9 mouse cellular contexts compared by ENCODE assay signal in the genomic region with DNA sequence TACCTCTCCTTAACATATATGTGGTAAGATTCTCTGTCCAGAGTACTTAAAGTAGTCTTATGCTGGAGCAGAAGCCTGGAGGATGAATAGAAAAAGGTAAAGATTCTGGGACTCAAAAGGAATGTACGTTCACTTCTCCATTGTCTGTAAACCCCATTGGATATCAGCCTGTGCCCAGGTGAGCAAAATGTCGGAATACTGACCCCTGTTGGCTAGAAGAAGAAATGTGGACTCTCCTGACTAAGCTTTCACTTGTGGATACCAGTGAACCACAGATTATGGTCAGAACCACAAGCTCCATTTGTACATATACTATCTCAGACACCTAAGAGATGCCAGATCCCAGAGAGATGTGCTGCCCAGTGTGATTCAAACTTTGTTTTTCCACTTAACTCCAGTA.
DNase-seq lines count a peak whose midpoint lies in the region; ATAC-seq and TF ChIP-seq lines count a peak whose summit lies in the region.
"Had no signal": no experiment of that assay in that cellular context is flagged by ENCODE, and none has a peak within 500 bp of the region (broad histone marks: within the 10 kb centered on the region; RNA-seq: fewer than 3 reads in every experiment).

No protein-coding gene starts in this region.

- peak; percentile 57 for TF ChIP-seq CTCF in intestine, postnatal 0 days (IDR thresholded peaks at IDR 0.05; ENCODE audit: low read depth)
- peak; percentile 67 for TF ChIP-seq CTCF in Patski (IDR thresholded peaks at IDR 0.05)

- no peak for ATAC-seq in intestine, postnatal 0 days
- no peak for ATAC-seq in intestine, embryonic 16.5 days
- peak; percentile 91 for ATAC-seq in Patski
- no peak; the same call in 1 of the 2 replicates for ATAC-seq in embryonic facial prominence, embryonic 11.5 days (replicated peaks; ENCODE audit: insufficient number of reproducible peaks, low FRiP score, low TSS enrichment, low read depth)
- ATAC-seq: midbrain, embryonic 13.5 days had no signal

- WGBS in intestine, postnatal 0 days, result 32% methylated on average over 2 of the region's 2 CpGs
- WGBS in intestine, embryonic 16.5 days, result 27% methylated on average over 2 of the region's 2 CpGs
- WGBS in embryonic facial prominence, embryonic 11.5 days, result 16% methylated on average over 2 of the region's 2 CpGs
- WGBS in hindbrain, embryonic 10.5 days, result 36% methylated on average over 2 of the region's 2 CpGs

- no peaks in the 10 kb centered on the region for H3K4me1 ChIP-seq in intestine, postnatal 0 days (replicated peaks; ENCODE audit: control insufficient read depth, insufficient read depth, low read length)
- H3K4me1 ChIP-seq in intestine, embryonic 16.5 days (ENCODE audit: control insufficient read depth, insufficient read depth, low read length), result no peaks in the 10 kb centered on the region
- no peaks in the 10 kb centered on the region for H3K4me1 ChIP-seq in embryonic facial prominence, embryonic 11.5 days (ENCODE audit: control insufficient read depth, insufficient read depth, low read length)
- H3K4me1 ChIP-seq in hindbrain, embryonic 10.5 days (replicated peaks), result no peaks in the 10 kb centered on the region
- H3K4me1 ChIP-seq: midbrain, embryonic 13.5 days had no signal

- H3K27ac ChIP-seq in intestine, postnatal 0 days (ENCODE audit: low read depth, low read length), result no peak overlapping the region
- no peak overlapping the region for H3K27ac ChIP-seq in intestine, embryonic 16.5 days (ENCODE audit: low read length)
- no peak overlapping the region for H3K27ac ChIP-seq in embryonic facial prominence, embryonic 11.5 days (replicated peaks; ENCODE audit: low read depth, low read length)
- no peak overlapping the region for H3K27ac ChIP-seq in hindbrain, embryonic 10.5 days
- H3K27ac ChIP-seq: midbrain, embryonic 13.5 days had no signal

- H3K9ac ChIP-seq in intestine, postnatal 0 days (ENCODE audit: low read depth, low read length), result no peak overlapping the region
- no peak overlapping the region for H3K9ac ChIP-seq in intestine, embryonic 16.5 days (ENCODE audit: low read depth, low read length)
- no peak overlapping the region for H3K9ac ChIP-seq in embryonic facial prominence, embryonic 11.5 days (replicated peaks; ENCODE audit: low read length)
- H3K9ac ChIP-seq: midbrain, embryonic 13.5 days had no signal

- POLR2A ChIA-PET in Patski (lab: Charles Lee), result no interaction called here

- no peak overlapping the region for H3K4me3 ChIP-seq in intestine, postnatal 0 days (ENCODE audit: low read depth, low read length)
- no peak overlapping the region for H3K4me3 ChIP-seq in intestine, embryonic 16.5 days (ENCODE audit: low read length)
- H3K4me3 ChIP-seq in embryonic facial prominence, embryonic 11.5 days (ENCODE audit: low read depth, low read length), result no peak overlapping the region
- no peak overlapping the region for H3K4me3 ChIP-seq in hindbrain, embryonic 10.5 days
- H3K4me3 ChIP-seq: midbrain, embryonic 13.5 days had no signal

- in situ Hi-C loops in Patski (cut with MboI; ENCODE audit: low pct_unique_long_range_greater_than_20kb), result loop anchor here (5.0 kb wide), 1 partner anchor 557 kb away; the partner anchor contains the start of gene Plxdc2

- H3K27me3 ChIP-seq in intestine, postnatal 0 days (replicated peaks; ENCODE audit: control insufficient read depth, insufficient read depth, low read length), result no peaks in the 10 kb centered on the region
- no peaks in the 10 kb centered on the region for H3K27me3 ChIP-seq in intestine, embryonic 16.5 days (replicated peaks; ENCODE audit: control insufficient read depth, insufficient read depth, low read length)
- H3K27me3 ChIP-seq in Patski, result no peaks in the 10 kb centered on the region
- H3K27me3 ChIP-seq in embryonic facial prominence, embryonic 11.5 days (ENCODE audit: control insufficient read depth, insufficient read depth, low read length), result no peaks in the 10 kb centered on the region
- H3K27me3 ChIP-seq in hindbrain, embryonic 10.5 days (ENCODE audit: insufficient read depth, poor library complexity, severe bottlenecking), result no peaks in the 10 kb centered on the region
- H3K27me3 ChIP-seq: midbrain, embryonic 13.5 days had no signal

- no peak overlapping the region for H3K4me2 ChIP-seq in intestine, postnatal 0 days (replicated peaks; ENCODE audit: low read depth)
- no peak overlapping the region for H3K4me2 ChIP-seq in intestine, embryonic 16.5 days (ENCODE audit: low read depth, low read length)
- no peak overlapping the region for H3K4me2 ChIP-seq in embryonic facial prominence, embryonic 11.5 days (ENCODE audit: low read depth, low read length)
- H3K4me2 ChIP-seq: midbrain, embryonic 13.5 days had no signal

- no peaks in the 10 kb centered on the region for H3K36me3 ChIP-seq in intestine, postnatal 0 days (ENCODE audit: control insufficient read depth, insufficient read depth)
- no peaks in the 10 kb centered on the region for H3K36me3 ChIP-seq in intestine, embryonic 16.5 days (ENCODE audit: control insufficient read depth, insufficient read depth, low read length)
- H3K36me3 ChIP-seq in embryonic facial prominence, embryonic 11.5 days (replicated peaks; ENCODE audit: control insufficient read depth, insufficient read depth, low read depth, low read length), result no peaks in the 10 kb centered on the region
- H3K36me3 ChIP-seq in hindbrain, embryonic 10.5 days, result no peaks in the 10 kb centered on the region
- H3K36me3 ChIP-seq: midbrain, embryonic 13.5 days had no signal

- CTCF ChIA-PET in Patski (lab: Charles Lee), result interaction anchor here (1.0 to 1.8 kb wide), 4 partner anchors 547 to 557 kb away, joined by 3 to 7 read pairs (median 3); no protein-coding TSS in a partner anchor

- DNase-seq in CD4-positive, CD25-positive, alpha-beta regulatory T cell, adult 2 months (ENCODE audit: low read depth, low spot score), result peak; percentile 58
- DNase-seq in Patski (ENCODE audit: low read depth, low spot score), result no peak
- peak; percentile 33 for DNase-seq in embryonic facial prominence, embryonic 11.5 days (ENCODE audit: low spot score)
- DNase-seq in natural killer cell, adult 2 months (ENCODE audit: low spot score in 2 of 2), result no peak
- DNase-seq in hindbrain, embryonic 10.5 days (ENCODE audit: low spot score), result no peak
- DNase-seq in heart, adult 11 months, result no peak

- H3K9me3 ChIP-seq in intestine, postnatal 0 days (ENCODE audit: control insufficient read depth), result no peaks in the 10 kb centered on the region
- H3K9me3 ChIP-seq in intestine, embryonic 16.5 days (ENCODE audit: control insufficient read depth, low read length), result no peaks in the 10 kb centered on the region
- no peaks in the 10 kb centered on the region for H3K9me3 ChIP-seq in embryonic facial prominence, embryonic 11.5 days (replicated peaks; ENCODE audit: control insufficient read depth, low read length)
- H3K9me3 ChIP-seq in hindbrain, embryonic 10.5 days, result no peaks in the 10 kb centered on the region
- H3K9me3 ChIP-seq: midbrain, embryonic 13.5 days had no signal

Comparison
In these comparisons a context has a peak if more than half of its experiments do, and no peak if none do; other contexts are left out.
1. DNase-seq: peak in CD4-positive, CD25-positive, alpha-beta regulatory T cell, adult 2 months (single experiment) and embryonic facial prominence, embryonic 11.5 days (single experiment); none in Patski (single experiment), natural killer cell, adult 2 months (0 of 2), hindbrain, embryonic 10.5 days (single experiment) and heart, adult 11 months (single experiment).